Mouse (Mus musculus) heart, adult 2 months (tissue): Measurements from ENCODE around the gene Lrp11. TPM values are rescaled to one million over a fixed set of nuclear protein-coding genes. Genes with fewer than 3 reads are reported as not detected.
"Not testable (repeated sequence)": the region's sequence is repeated elsewhere in the genome, so short reads cannot be mapped to it uniquely, and the experiment has no call there.

Experiments used
- DNase-seq, 2 experiments: peaks; one replicate each; pipeline ENCODE4 v3.0.0; 2021
- H3K27ac ChIP-seq: fragments of 200-600 bp; 2 replicates; pipeline ENCODE4 v1.8.1; 2022
- H3K27me3 ChIP-seq: fragments of 200-500 bp; 2 replicates; pipeline ENCODE4 v1.6.1; 2012; ENCODE audit warnings: mild to moderate bottlenecking, low read length, inconsistent platforms, mixed read lengths; ENCODE audit not compliant: control insufficient read depth, insufficient read depth
- H3K36me3 ChIP-seq: fragments of 200-500 bp; 2 replicates; pipeline ENCODE4 v1.6.1; 2012; ENCODE audit warnings: low read length, inconsistent platforms; ENCODE audit not compliant: control insufficient read depth, insufficient read depth
- H3K4me1 ChIP-seq: fragments of 200-500 bp; 2 replicates; pipeline ENCODE4 v1.6.1; 2011; ENCODE audit warnings: low read length; ENCODE audit not compliant: control insufficient read depth, insufficient read depth
- H3K4me3 ChIP-seq: fragments of 200-600 bp; 2 replicates; pipeline ENCODE4 v1.8.1; 2022
- H3K79me2 ChIP-seq: fragments of 200-500 bp; replicated peaks from 2 replicates; pipeline ENCODE4 v1.6.1; 2012; ENCODE audit warnings: mild to moderate bottlenecking, inconsistent platforms, low read length, moderate library complexity, mixed read lengths; ENCODE audit not compliant: control insufficient read depth, insufficient read depth
- H3K9ac ChIP-seq: fragments of 200-500 bp; 2 replicates; pipeline ENCODE4 v1.6.1; 2012; ENCODE audit warnings: low read depth, mild to moderate bottlenecking, control low read depth, inconsistent platforms, low read length, mixed read lengths
- CTCF ChIP-seq: fragments of 200-600 bp; IDR thresholded peaks from 2 replicates; pipeline ENCODE4 v1.8.1; 2022; ENCODE audit warnings: antibody characterized with exemption, mild to moderate bottlenecking, moderate library complexity
- EP300 ChIP-seq: fragments of 200-500 bp; IDR thresholded peaks from 2 replicates; pipeline ENCODE4 v1.6.1; 2011; ENCODE audit warnings: low read depth, low read length, control low read depth; ENCODE audit not compliant: insufficient read depth
- POLR2A ChIP-seq: fragments of 200-500 bp; IDR thresholded peaks from 2 replicates; pipeline ENCODE4 v1.6.1; 2011; ENCODE audit warnings: mild to moderate bottlenecking, low read depth, low read length, control low read depth; ENCODE audit not compliant: insufficient read depth
- WGBS: fragments of 180-500 bp; shearing (Covaris S2); methylation state at CpG from one replicate; pipeline ENCODE4 v1.1.7; 2018; 5-methylcytosine and 5-hydroxymethylcytosine counted together
- intact Hi-C: fragments of 180-260 bp; cut with DNase I; formaldehyde crosslinking; loops from one replicate; pipeline ENCODE4 v1.15.1; 2025
- polyA plus RNA-seq: library from polyadenylated mRNA; depleted of rRNA; stranded (reverse); fragments of >200 nt; gene quantifications from 2 replicates; pipeline ENCODE4 v1.2.3, GENCODE M21; 2012
- total RNA-seq, 2 experiments: library from RNA; stranded (reverse); gene quantifications; 2 replicates each; pipeline ENCODE4 v1.2.3; 2021

Gene Lrp11
- total and polyA plus RNA-seq, 3 experiments = 2.2 to 3.0 (median 3.0) TPM

- TF ChIP-seq POLR2A = no peak
- no peak for TF ChIP-seq EP300
- no peak for TF ChIP-seq CTCF
- WGBS = 67% methylated on average over 2 of the region's 2 CpGs
- no peak overlapping the region for H3K27ac ChIP-seq
- no peaks in the 10 kb centered on the region for H3K36me3 ChIP-seq
- intact Hi-C loops = no loop called here
- no peak for DNase-seq
- no peaks in the 10 kb centered on the region for H3K79me2 ChIP-seq
- H3K9ac ChIP-seq = no peak overlapping the region
- no peaks in the 10 kb centered on the region for H3K27me3 ChIP-seq
- H3K4me3 ChIP-seq = no peak overlapping the region
- no peaks in the 10 kb centered on the region for H3K4me1 ChIP-seq
Measured at GRCm38 (mm10) chr10:7605168-7605567, 15.6 kb downstream of the Lrp11 start.

GRCm38 (mm10) chr10:7606437-7606836 is 16.8 kb downstream of the Lrp11 start:
- H3K36me3 ChIP-seq = no peaks in the 10 kb centered on the region
- WGBS = 52% methylated on average over 2 of the region's 2 CpGs
- no peak overlapping the region for H3K9ac ChIP-seq
- intact Hi-C loops = no loop called here
- no peaks in the 10 kb centered on the region for H3K27me3 ChIP-seq
- H3K79me2 ChIP-seq = no peaks in the 10 kb centered on the region
- DNase-seq = no peak
- H3K4me1 ChIP-seq = no peaks in the 10 kb centered on the region
- no peak overlapping the region for H3K27ac ChIP-seq
- H3K4me3 ChIP-seq = no peak overlapping the region
- TF ChIP-seq EP300 (no peak), CTCF (no peak), POLR2A (no peak)

GRCm38 (mm10) chr10:7608611-7609010 is 19.0 kb downstream of the Lrp11 start:
- H3K79me2 ChIP-seq = no peaks in the 10 kb centered on the region
- no peak overlapping the region for H3K4me3 ChIP-seq
- intact Hi-C loops = no loop called here
- H3K27me3 ChIP-seq = no peaks in the 10 kb centered on the region
- no peak overlapping the region for H3K9ac ChIP-seq
- no peak overlapping the region for H3K27ac ChIP-seq
- TF ChIP-seq EP300 = no peak
- TF ChIP-seq CTCF = no peak
- TF ChIP-seq POLR2A = no peak
- no peaks in the 10 kb centered on the region for H3K36me3 ChIP-seq
- no peaks in the 10 kb centered on the region for H3K4me1 ChIP-seq
- WGBS = 80% methylated on average over 17 of the region's 17 CpGs
- DNase-seq = no peak

GRCm38 (mm10) chr10:7611647-7612046 is 22.0 kb downstream of the Lrp11 start:
- Histone ChIP-seq H3K4me1 (no peaks in the 10 kb centered on the region), H3K27ac (no peak overlapping the region), H3K4me3 (no peak overlapping the region), H3K27me3 (no peaks in the 10 kb centered on the region), H3K79me2 (no peaks in the 10 kb centered on the region), H3K9ac (no peak overlapping the region), H3K36me3 (no peaks in the 10 kb centered on the region)
- DNase-seq = no peak
- TF ChIP-seq EP300 = no peak
- TF ChIP-seq CTCF = no peak
- no peak for TF ChIP-seq POLR2A
- 76% methylated on average over 6 of the region's 6 CpGs for WGBS
- intact Hi-C loops = no loop called here

GRCm38 (mm10) chr10:7612210-7612609 is 22.6 kb downstream of the Lrp11 start:
- H3K36me3 ChIP-seq, H3K79me2 ChIP-seq, H3K4me1 ChIP-seq, intact Hi-C loops, H3K9ac ChIP-seq, DNase-seq, H3K4me3 ChIP-seq, H3K27me3 ChIP-seq, H3K27ac ChIP-seq: not testable (repeated sequence)

GRCm38 (mm10) chr10:7614834-7615233 is 25.2 kb downstream of the Lrp11 start:
- H3K4me1 ChIP-seq = no peaks in the 10 kb centered on the region
- H3K36me3 ChIP-seq = no peaks in the 10 kb centered on the region
- H3K27ac ChIP-seq = no peak overlapping the region
- H3K79me2 ChIP-seq = no peaks in the 10 kb centered on the region
- H3K27me3 ChIP-seq = no peaks in the 10 kb centered on the region
- TF ChIP-seq CTCF (no peak), EP300 (no peak)
- no peak for DNase-seq
- no peak overlapping the region for H3K9ac ChIP-seq
- intact Hi-C loops = no loop called here
- no peak overlapping the region for H3K4me3 ChIP-seq
- WGBS = 94% methylated on average over 8 of the region's 8 CpGs

GRCm38 (mm10) chr10:7617146-7617545 is 27.5 kb downstream of the Lrp11 start:
- H3K27ac ChIP-seq = not testable (repeated sequence)
- WGBS = 86% methylated on average over 11 of the region's 11 CpGs

GRCm38 (mm10) chr10:7617556-7617955 is 28.0 kb downstream of the Lrp11 start:
- H3K4me1 ChIP-seq, intact Hi-C loops, DNase-seq, H3K36me3 ChIP-seq, H3K79me2 ChIP-seq, H3K4me3 ChIP-seq, H3K27ac ChIP-seq, H3K9ac ChIP-seq, H3K27me3 ChIP-seq: not testable (repeated sequence)
- 80% methylated on average over 3 of the region's 3 CpGs for WGBS

More at GRCm38 (mm10) chr10:7617146-7617545, 27.5 kb downstream of the Lrp11 start:
- DNase-seq, H3K4me1 ChIP-seq, H3K27me3 ChIP-seq, H3K36me3 ChIP-seq, H3K9ac ChIP-seq, H3K4me3 ChIP-seq, H3K79me2 ChIP-seq, intact Hi-C loops: not testable (repeated sequence)
